Mouse (Mus musculus): ENCODE measurements at regions not wholly inside any gene's neighbourhood (a gene's known extent, or its start where the extent isn't known, plus 50 kb on each side); places are given as distances from the start of the nearest gene placed in this dataset.

GRCm38 (mm10) chr3:149152312-149152711 lies 162.0 kb upstream of the Adgrl2 start:
- TF ChIP-seq POLR2A (IDR thresholded peaks at IDR 0.05; ENCODE audit: borderline replicate concordance, insufficient read depth, low read length) (no peak), CTCF (IDR thresholded peaks at IDR 0.05; ENCODE audit: borderline replicate concordance, insufficient read depth, low read depth, low read length) (no peak)
